Mouse (Mus musculus) small intestine, adult 2 months (tissue): ENCODE measurements around the gene Akap13.

Experiments
- CTCF ChIP-seq: fragments of 200-500 bp; IDR thresholded peaks from 2 replicates; pipeline ENCODE4 v1.5.1; 2012; ENCODE audit warnings: low read depth, mild to moderate bottlenecking, control low read depth, inconsistent platforms, low read length, moderate library complexity, mixed read lengths; ENCODE audit not compliant: insufficient replicate concordance, insufficient read length; ENCODE audit errors: extremely low read depth
- POLR2A ChIP-seq: fragments of 200-500 bp; IDR thresholded peaks from 2 replicates; pipeline ENCODE4 v1.6.1; 2012; ENCODE audit warnings: low read depth, mild to moderate bottlenecking, control low read depth, inconsistent platforms, low read length, moderate library complexity

DNA sequence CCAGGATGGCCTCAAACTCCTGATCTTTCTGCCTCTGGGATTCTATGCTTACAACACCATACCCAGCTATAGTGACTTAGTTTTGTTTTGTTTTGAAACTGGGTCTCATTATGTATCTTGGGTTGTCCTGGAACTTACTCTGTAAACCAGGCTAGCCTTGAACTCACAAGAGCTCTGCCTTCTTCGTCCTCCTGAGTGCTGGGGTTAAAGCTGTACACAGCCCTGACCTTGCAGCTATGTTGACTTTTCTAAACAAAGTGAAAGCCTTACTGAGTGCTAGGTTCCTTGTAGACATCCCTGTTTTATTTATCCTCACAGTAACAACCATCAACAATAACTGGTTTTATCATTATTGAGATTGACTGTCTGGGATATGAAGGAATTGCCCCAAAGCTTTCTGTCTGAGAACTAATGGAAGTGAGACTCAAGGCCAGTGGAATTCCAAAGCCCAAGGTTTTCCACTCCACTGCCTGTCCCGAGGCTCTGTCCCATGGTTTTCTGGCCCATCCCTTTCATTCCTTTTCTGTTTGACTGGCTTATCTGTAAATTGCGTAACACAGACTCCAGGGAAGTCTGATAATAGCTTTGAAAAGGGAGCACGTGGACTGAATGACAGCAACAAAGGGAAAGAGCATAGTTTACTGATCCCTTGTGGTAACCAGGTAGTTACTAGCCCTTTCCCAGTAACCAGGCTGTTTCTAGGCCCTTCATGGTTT, 40.0 kb upstream of the Akap13 start:
- TF ChIP-seq POLR2A (no peak), CTCF (no peak)
